Mouse (Mus musculus) liver, adult (tissue): ENCODE measurements around the gene Tmppe.

Source experiments
- GATA4 ChIP-seq: IDR thresholded peaks from 2 replicates; pipeline ENCODE4 v1.6.1; 2014; ENCODE audit warnings: mild to moderate bottlenecking, low read length; ENCODE audit not compliant: insufficient replicate concordance

Tmppe gene

GRCm38 (mm10) chr9:114455420-114455819 is 54.5 kb downstream of the Tmppe start:
- TF ChIP-seq GATA4: no peak
